Mouse (Mus musculus): ENCODE data around the gene Slc38a9. TPM values are rescaled to one million over a fixed set of nuclear protein-coding genes. Genes with fewer than 3 reads are reported as not detected.
A peak's percentile ranks its signal among the peaks of the same experiment; 100 is the strongest.

Gene Slc38a9
- total and polyA plus RNA-seq, 3 experiments, result 10.8 to 14.1 TPM; not detected in 1

DNA sequence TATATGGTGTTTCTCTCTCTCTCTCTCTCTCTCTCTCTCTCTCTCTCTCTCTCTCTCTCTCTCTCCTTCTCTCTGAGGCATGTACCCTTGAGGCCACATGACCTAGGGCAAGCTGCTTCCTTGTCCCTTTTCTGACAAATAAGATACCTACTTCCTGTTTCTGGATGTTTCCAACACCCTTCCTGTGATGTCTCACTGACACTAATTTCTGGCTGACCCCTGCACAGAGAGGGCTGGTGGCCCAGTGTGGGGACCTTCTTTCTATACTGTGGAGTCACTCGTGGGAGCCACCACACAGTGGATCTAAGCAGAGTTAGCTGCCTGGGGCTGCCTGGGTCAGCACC, 100.0 kb downstream of the Slc38a9 start:
- H3K36me3 ChIP-seq (ENCODE audit: control insufficient read depth in 1 of 2, insufficient read depth in 2 of 2, low read length in 2 of 2), result peaks cover 0 to 48% of the 10 kb centered on the region in 2 experiments; a peak in 2 of 4 replicates
- no peaks in the 10 kb centered on the region for H3K79me2 ChIP-seq (ENCODE audit: control insufficient read depth, insufficient read depth, low read length, poor library complexity)
- DNase-seq (ENCODE audit: low read depth, low spot score), result peak; percentile 71
- H3K4me1 ChIP-seq (ENCODE audit: control insufficient read depth in 1 of 2, insufficient read depth in 2 of 2, low read length in 2 of 2), result peaks cover 26 to 48% of the 10 kb centered on the region in 2 experiments
- TF ChIP-seq JUND (IDR thresholded peaks at IDR 0.05; ENCODE audit: low read depth, low read length) (peak; percentile 93; the same call in 1 of the 2 replicates), KAT2A (conservative IDR thresholded peaks at IDR 0.05; ENCODE audit: low read depth, low read length) (no peak), USF1 (IDR thresholded peaks at IDR 0.05; ENCODE audit: low read depth, low read length) (peak; percentile 76), ELF1 (IDR thresholded peaks at IDR 0.05; ENCODE audit: low read depth, low read length) (peak; percentile 63; the same call in 1 of the 2 replicates)
- peak overlapping the region in 1 of 2 experiments; percentile 35; a peak in 3 of 4 replicates for H3K4me3 ChIP-seq (ENCODE audit: control insufficient read depth in 1 of 2, insufficient read depth in 1 of 2, low read depth in 2 of 2, low read length in 2 of 2)
- no peaks in the 10 kb centered on the region for H3K27me3 ChIP-seq (ENCODE audit: control insufficient read depth in 1 of 2, insufficient read depth in 2 of 2, low read length in 2 of 2)
- H3K9ac ChIP-seq (ENCODE audit: control insufficient read depth, low read depth, low read length, poor library complexity, severe bottlenecking), result peak overlapping the region; percentile 53
- H3K27ac ChIP-seq (ENCODE audit: control insufficient read depth, low read depth, low read length), result peak overlapping the region; percentile 55
- no peaks in the 10 kb centered on the region for H3K9me3 ChIP-seq (replicated peaks; ENCODE audit: insufficient read depth, low read length)

DNA sequence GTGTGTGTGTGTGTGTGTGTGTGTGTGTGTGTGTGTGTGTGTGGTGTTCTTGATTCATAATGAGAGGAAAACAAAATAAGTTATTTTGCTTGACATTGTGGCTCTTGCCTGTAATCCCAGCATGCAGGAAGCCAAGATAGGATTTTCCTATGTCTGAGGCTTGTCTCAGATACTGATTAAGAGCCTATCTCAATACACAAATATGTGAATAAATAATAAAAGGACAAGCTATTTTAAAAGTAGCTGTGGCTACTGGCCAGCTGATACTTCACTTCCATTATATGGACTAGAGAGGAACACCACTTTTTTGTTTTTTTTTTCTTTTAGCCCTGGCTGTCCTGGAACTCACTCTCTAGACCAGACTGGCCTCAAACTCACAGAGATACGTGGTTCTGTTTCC, 101.2 kb downstream of the Slc38a9 start:
- Histone ChIP-seq H3K27me3 (ENCODE audit: control insufficient read depth in 1 of 2, insufficient read depth in 2 of 2, low read length in 2 of 2) (no peaks in the 10 kb centered on the region), H3K79me2 (ENCODE audit: control insufficient read depth, insufficient read depth, low read length, poor library complexity) (no peaks in the 10 kb centered on the region), H3K36me3 (ENCODE audit: control insufficient read depth in 1 of 2, insufficient read depth in 2 of 2, low read length in 2 of 2) (peaks cover 0 to 52% of the 10 kb centered on the region in 2 experiments; a peak in 2 of 4 replicates), H3K9me3 (replicated peaks; ENCODE audit: insufficient read depth, low read length) (no peaks in the 10 kb centered on the region), H3K9ac (ENCODE audit: control insufficient read depth, low read depth, low read length, poor library complexity, severe bottlenecking) (no peak overlapping the region), H3K27ac (ENCODE audit: control insufficient read depth, low read depth, low read length) (no peak overlapping the region), H3K4me1 (ENCODE audit: control insufficient read depth in 1 of 2, insufficient read depth in 2 of 2, low read length in 2 of 2) (peaks cover 26 to 55% of the 10 kb centered on the region in 2 experiments), H3K4me3 (ENCODE audit: control insufficient read depth in 1 of 2, insufficient read depth in 1 of 2, low read depth in 2 of 2, low read length in 2 of 2) (no peak overlapping the region)
- no peak for DNase-seq (ENCODE audit: low read depth, low spot score)
- no peak for TF ChIP-seq BHLHE40 (IDR thresholded peaks at IDR 0.05; ENCODE audit: borderline replicate concordance, low read depth, low read length)
- TF ChIP-seq MYC (IDR thresholded peaks at IDR 0.05; ENCODE audit: low read depth, low read length), result no peak
- TF ChIP-seq RCOR1 (IDR thresholded peaks at IDR 0.05; ENCODE audit: low read depth, low read length), result no peak
- TF ChIP-seq ZC3H11A (IDR thresholded peaks at IDR 0.05; ENCODE audit: low read depth, low read length), result no peak

DNA sequence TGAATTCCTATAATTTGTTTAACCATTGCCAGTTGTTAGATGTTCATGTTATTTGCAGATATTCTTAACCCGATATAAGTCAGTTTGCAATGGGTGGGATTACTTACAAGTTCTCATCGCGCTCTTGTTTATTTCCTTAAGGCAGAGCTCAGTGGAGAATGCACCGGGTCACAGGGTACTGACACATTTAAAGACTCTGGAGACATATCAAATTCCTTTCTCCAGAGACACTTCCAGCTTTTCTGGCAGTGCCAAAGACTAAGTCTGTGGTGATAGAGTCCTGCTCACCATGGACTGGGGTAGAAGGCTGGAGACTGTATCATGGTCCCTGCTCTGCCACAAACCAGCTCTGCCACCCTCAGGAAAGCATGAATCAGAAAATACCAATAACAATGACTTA, 102.0 kb downstream of the Slc38a9 start:
- no peak for DNase-seq (ENCODE audit: low read depth, low spot score)
- H3K36me3 ChIP-seq (ENCODE audit: control insufficient read depth in 1 of 2, insufficient read depth in 2 of 2, low read length in 2 of 2), result peaks cover 0 to 52% of the 10 kb centered on the region in 2 experiments; a peak in 2 of 4 replicates
- no peak overlapping the region for H3K27ac ChIP-seq (ENCODE audit: control insufficient read depth, low read depth, low read length)
- TF ChIP-seq USF2 (IDR thresholded peaks at IDR 0.05; ENCODE audit: borderline replicate concordance in 1 of 2, insufficient read depth in 1 of 2, low read depth in 1 of 2, low read length in 2 of 2), result no peak
- no peak for TF ChIP-seq MEF2A (IDR thresholded peaks at IDR 0.05; ENCODE audit: extremely low read depth, insufficient replicate concordance, low read depth, low read length, poor library complexity, severe bottlenecking)
- TF ChIP-seq JUND (IDR thresholded peaks at IDR 0.05; ENCODE audit: low read depth, low read length), result no peak
- no peak for TF ChIP-seq POLR2AphosphoS2 (IDR thresholded peaks at IDR 0.05; ENCODE audit: low read length)
- TF ChIP-seq ZNF384 (IDR thresholded peaks at IDR 0.05; ENCODE audit: low read depth, low read length), result no peak
- TF ChIP-seq POLR2AphosphoS5 (IDR thresholded peaks at IDR 0.05; ENCODE audit: borderline replicate concordance, low read depth, low read length), result no peak
- TF ChIP-seq ELF1 (IDR thresholded peaks at IDR 0.05; ENCODE audit: low read depth, low read length), result no peak
- no peak for TF ChIP-seq MAZ (IDR thresholded peaks at IDR 0.05; ENCODE audit: low read depth, low read length)
- TF ChIP-seq NRF1 (IDR thresholded peaks at IDR 0.05; ENCODE audit: insufficient read depth, low read depth, low read length, poor library complexity, severe bottlenecking), result no peak
- H3K9me3 ChIP-seq (replicated peaks; ENCODE audit: insufficient read depth, low read length), result no peaks in the 10 kb centered on the region
- H3K4me3 ChIP-seq (ENCODE audit: control insufficient read depth in 1 of 2, insufficient read depth in 1 of 2, low read depth in 2 of 2, low read length in 2 of 2), result no peak overlapping the region
- peaks cover 26 to 55% of the 10 kb centered on the region in 2 experiments for H3K4me1 ChIP-seq (ENCODE audit: control insufficient read depth in 1 of 2, insufficient read depth in 2 of 2, low read length in 2 of 2)
- H3K79me2 ChIP-seq (ENCODE audit: control insufficient read depth, insufficient read depth, low read length, poor library complexity), result no peaks in the 10 kb centered on the region
- H3K9ac ChIP-seq (ENCODE audit: control insufficient read depth, low read depth, low read length, poor library complexity, severe bottlenecking), result no peak overlapping the region
- no peaks in the 10 kb centered on the region for H3K27me3 ChIP-seq (ENCODE audit: control insufficient read depth in 1 of 2, insufficient read depth in 2 of 2, low read length in 2 of 2)

All from MEL (cell line).